Mouse (Mus musculus) heart, postnatal 4 days (tissue): ENCODE measurements around the gene Egln1. TPM values are rescaled to one million over a fixed set of nuclear protein-coding genes. Genes with fewer than 3 reads are reported as not detected.

Source experiments
- DNase-seq: peaks from one replicate; pipeline ENCODE4 v3.0.0; 2021
- total RNA-seq, 2 experiments: library from RNA; stranded (reverse); gene quantifications; 2 replicates each; pipeline ENCODE4 v1.2.3; 2021

Egln1 gene
- total RNA-seq: 100 to 1,000 TPM; 112 to 115 TPM

DNA sequence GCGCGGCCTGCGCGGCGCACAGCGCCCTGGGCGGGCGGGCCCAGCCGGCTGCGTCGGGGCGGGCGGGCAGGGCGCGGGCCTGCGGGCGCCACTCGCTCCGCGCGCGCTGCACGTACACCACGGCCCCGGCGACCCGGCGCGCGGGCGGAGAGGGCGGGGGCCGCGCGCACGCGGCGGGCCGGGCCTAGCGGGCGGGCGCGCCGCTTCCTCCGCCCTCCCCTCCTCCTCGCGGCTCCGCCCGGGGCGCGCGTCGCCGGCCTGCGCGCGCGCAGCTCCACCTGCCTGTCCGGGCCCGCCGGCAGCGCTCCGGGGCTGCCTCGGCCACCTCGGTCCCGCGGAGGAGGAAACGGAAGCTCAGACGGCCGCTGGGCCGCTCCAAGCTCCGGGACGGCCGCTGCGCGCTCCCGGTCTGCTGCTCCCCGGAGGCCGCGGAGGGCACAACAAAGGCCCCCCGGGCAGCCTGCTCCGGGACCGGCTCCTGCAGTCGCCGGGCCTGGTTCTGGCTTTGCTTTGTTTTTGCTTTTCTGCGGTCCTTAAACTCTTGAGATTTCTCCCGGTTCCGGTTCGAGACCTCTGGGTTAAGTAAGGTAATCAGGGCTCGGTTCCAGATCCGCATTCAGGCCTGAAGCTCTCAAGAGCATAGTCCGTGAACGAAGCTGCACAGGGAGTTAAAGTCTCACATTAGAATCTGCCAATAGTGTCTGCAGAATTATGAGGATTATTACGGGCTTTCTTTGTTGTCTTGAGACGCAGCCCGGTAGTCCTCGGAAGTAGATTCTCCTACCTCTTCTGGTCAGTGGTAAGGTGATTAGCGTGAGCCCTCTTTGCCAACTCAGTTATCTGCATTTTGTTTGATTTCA lies at the start of gene Egln1:
TSS of gene Egln1 (minus strand) at position 116 of the 860 bp plus-strand sequence.
- DNase-seq: peak; percentile 83

DNA sequence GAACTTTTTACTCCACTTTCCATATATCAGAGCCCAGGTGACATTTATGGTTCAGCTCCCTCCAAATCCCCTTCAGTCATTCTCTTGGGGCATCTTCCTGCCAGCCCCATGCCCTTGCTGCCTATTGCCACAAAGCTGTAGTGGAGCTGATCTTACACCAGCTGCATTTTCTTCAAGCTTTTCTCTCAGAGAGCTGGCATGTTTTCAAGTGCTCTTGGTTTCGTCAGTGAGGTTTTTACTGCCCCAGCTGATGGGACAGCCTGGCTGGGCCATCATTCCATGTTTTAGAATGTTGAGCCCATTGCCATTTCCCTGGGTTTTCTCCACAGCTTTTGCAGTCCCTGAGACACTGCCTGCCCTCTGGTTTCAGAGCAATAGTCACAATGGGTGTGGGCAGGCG lies 46.7 kb upstream of the Egln1 start:
- DNase-seq: no peak

DNA sequence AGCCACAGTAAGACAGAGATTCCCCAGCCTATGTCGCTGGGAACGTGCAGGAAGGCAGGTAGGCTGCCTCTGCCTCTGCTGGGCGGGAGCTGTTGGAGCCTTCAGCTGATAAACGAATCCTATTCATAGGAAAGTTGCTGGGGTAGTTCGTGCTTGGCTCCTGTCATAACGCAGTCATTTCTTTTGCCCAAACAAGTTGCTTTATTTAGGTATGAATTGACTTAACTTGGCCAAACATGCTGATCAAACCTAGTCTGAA lies 42.5 kb upstream of the Egln1 start:
- no peak for DNase-seq

DNA sequence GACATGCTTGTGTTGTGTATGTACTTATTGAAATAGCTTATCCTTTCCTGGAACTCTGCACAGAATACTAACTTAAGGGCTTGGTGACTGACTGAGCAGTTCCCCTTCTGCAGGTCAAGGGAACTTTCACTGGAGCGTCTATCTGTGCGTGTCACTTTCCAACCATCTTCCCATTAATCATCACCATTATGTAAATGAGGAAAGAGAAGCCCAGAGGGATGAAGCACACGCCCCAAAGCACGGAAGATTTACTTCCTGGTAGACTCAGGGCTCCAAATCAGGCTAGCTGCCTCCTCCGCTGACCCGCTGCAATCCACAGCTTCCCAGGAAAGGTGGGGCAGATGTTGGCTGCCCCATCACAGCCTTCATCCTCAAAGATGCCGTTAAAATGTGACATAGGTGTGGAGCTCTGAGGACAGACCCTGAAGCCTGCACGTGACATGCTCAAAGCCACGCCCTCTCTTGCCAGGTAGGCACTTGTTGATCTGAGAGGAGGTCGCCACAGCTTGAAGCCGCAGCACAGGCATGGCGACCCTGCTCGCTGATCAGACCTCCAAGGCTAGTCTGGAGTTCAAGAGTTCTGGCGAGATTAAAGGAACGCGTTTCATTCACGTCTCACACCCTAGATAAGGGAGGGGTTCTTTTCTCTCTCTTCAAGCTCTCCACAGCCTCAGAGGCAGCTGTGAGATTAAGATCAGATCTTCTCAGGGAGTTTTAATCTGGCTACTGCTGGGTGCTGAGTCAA lies 42.0 kb upstream of the Egln1 start:
- DNase-seq: no peak

DNA sequence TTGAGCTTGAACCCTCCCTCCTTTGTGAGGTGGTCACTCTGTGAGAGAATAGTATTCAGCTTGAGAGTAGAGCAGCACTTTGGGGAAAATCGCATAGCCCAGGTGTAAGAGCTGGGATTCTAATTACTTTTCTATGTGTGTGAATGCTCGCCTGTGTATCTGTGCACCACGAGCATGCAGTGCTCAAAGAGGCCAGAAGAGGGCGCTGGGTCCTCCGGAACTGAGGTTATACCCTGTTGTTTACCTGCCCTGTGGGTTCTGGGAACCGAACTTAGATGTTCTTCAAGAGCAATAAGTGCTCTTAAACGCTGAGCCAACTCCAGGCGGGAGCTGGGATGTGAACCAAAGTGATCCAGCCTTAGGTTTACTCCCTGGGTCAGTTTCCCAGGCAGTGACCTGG lies 31.7 kb upstream of the Egln1 start:
- DNase-seq: no peak

DNA sequence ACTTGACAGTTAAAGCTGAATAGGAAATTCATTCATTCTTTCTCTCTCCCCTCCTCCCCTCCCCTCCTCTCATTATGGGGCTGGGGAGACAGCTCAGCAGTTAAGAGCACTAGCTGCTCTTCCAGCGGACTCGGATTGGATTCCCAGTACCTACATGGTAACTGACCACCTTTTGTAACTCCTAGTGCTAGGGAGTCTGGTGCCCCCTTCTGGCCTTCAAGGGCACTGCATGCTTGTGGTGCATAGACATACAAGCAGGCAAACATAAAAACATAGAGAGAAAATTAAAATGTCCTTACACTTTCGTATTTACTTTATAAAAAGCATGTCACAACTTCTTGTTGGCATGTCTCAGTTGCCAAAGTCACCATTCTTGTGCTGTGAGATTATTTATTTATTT lies 30.9 kb upstream of the Egln1 start:
- no peak for DNase-seq

DNA sequence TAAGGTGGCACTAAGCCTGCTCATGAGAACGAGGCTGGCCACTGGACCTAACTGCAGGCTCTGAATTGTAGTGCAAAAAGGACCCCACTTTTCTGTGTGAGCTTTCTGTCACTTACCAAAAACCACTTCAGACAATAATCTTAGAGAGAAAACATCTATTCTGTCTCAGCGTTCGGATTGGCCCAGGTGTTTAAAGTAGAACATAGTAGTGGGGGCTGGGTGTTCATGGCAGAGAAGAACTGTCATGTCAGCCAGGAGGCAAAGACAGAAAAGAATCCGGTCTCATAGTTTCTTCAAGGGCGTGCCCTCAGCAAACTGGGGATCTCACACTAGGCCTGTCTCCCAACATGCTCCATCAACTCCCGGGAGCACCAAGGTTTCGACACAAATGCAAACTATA lies 28.9 kb upstream of the Egln1 start:
- no peak for DNase-seq

DNA sequence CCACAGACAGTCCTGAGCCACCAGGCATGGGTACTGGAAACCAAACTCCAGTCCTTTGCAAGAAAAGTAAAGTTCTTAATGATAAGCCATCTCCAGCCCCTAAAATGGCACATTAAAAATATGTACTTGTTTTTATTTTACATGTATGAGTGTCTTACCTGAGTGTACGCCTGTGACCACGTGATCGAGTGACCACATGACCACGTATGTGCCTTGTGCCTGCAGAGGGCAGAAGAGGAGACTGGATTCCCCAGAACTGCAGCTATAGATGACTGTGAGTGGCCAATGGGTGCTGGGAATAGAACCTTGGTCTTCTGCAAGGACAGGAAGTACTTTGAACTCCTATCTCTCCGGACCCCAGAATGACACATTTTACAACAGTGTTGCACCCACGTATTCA lies 27.1 kb upstream of the Egln1 start:
- DNase-seq: no peak

DNA sequence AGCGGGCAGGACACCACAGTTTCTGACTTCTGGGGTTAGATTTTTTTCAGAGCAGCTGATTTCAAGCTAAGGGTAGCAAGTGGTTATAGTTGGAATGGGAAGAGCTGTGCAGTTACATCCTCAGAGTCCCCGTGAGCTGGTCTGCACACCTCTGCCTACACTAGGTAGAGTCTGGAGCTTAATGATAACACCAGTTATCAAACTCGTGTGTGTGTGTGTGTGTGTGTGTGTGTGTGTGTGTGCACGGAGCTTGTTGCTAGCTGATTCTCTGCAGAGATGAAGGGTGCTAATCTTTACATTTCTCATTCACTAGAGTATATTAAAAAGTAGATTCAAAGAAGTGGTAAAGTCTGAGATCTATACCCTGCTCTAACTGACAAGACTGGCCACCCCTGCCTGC lies 25.1 kb upstream of the Egln1 start:
- no peak for DNase-seq

DNA sequence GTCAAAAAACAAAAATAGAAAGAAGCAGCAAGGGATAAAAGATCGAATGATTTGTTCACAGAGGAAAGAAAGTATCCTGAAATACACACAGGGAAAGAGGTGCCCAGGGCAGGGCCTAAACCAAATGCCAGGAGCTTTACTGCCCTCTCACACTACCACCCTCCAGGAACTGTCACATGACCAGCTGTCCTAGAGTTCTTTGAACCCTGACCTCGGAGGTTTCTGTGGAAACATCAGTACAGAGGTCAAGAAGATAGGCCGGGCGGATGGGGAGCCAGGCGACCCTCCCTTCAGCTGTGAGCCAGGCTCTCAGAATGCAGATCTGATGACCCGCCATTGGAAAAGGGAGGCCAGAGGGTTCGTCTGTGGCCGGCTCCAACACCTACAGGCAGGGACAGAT lies 24.1 kb upstream of the Egln1 start:
- DNase-seq: no peak

DNA sequence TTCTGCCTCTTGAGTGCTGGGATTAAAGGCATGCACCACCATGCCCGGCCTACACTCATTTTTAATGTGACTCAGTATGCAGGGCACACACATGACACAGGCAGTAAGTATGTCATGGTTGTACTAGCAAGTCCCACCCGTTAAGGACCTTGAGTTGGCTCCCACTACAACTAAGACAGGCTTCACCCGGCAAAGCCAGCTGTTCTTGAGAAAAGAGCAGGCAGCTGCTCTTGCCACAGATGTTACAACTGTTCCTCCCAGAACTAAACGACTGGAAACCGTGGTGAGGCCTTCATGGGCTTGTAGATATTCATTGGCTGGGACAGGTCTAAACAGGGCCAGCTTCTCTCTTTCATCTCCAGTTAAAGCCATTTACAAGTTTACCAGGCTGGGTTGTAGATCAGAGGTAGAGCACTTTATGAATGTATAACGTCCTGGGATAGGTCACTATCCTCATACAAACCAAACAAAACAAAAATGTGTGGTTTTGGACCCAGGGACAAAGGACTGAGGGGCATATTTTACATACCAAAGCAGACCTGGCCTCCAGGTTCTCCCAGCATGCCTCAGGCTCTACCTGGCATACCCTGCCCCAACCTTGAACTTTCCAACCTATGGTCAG lies 21.3 kb upstream of the Egln1 start:
- DNase-seq: no peak

DNA sequence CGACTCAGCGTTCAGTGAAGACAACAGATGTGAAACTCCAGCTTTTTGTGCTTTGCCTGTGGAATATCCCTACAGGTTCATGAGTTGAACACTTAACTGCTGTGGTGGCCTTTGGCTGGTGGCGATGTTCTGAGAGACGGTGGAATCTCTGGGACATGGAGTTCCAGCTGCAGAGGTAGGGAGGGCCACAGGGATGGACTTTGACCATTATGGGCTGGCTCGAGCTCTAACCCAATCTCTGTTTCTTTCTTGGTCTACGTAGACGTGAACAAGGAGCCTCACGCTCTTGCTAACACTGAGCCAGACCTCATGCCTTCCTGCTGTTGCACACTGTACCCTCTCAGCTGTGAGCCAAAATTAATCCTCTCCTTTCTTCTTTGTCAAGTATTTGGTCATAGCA lies 15.8 kb upstream of the Egln1 start:
- no peak for DNase-seq

DNA sequence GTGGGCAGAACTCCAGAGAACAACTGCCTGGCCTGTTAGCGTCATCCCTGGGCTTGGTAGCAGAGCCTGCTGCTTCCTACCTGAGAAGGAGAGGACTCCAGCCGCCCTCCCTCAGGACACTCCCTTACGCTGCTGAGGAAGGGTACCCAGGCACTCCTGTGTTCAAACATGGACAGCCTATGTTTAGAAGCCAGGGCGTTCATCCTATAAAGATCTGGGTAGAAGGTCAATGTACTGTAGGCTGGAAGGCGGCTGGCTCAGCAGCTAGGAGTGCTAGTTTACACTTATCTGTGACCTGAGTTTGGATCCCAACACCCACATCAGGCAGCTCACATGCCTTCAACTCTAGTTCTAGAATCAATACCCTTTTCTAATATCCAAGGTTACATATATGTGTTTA lies 14.1 kb upstream of the Egln1 start:
- no peak for DNase-seq

DNA sequence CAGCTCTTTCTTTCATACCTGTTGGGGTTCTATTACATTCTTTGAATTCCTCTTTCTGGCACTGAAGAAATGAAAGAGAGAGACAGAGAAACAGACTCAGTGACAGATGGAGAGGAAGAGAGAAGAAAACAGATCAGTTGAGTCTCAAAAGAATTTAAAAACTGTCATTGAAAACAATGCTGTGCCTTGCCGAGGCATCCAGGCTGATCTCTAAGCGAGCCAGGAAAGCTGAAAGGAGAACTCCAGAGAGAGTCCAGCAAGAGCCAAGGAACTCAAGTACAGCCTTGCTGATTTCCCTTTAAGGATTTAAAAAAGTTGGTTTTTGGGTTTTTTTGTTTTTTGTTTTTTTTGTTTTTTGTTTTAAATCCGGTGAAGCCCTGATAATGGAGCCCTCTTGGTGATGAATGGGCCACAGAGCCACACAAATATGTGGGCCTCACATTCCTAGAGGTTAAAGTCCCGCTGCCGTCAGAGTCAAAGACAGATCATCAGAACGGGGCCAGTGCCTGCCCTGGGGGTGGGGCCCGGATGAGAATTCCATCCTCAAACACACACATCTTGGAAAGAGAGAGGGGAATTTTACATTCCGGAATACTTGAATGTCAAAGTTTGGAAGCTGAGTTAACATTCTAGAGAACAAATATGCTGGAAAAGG lies 11.2 kb upstream of the Egln1 start:
- DNase-seq: no peak

DNA sequence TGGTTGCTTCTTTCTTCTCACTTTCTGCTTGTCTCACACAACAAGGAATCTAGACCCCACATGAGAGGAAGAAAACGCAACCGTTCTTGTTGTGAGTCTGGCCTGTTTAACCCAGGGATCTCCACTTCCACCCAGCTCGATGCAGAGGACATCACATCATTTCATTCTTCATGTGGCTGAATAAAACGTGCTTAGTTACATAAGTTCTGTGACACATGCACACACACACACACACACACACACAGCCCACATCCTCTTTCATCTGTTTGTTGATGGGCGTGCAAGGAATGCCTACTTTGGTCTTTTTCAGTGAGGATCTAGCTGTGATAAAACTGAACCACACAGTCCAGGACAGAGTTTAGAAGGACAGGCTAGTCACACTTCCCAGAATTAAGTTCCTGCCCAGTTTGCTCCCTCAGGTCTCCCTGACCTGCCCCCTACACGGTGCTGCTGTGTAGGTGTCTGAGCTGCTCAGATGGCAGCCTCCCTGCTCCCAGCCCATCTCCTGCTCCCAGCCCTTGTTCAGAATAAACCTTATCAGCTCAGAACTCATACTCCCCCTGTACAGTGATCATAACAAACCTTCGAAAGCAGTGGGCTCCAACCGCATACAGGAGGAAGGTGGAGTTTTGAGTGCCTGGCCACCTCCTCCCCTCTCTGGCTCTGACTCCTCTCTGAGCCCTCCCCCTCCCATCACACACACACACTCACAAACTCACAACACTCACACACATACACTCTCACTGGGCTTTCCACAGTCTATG lies 10.5 kb upstream of the Egln1 start:
- DNase-seq: no peak

DNA sequence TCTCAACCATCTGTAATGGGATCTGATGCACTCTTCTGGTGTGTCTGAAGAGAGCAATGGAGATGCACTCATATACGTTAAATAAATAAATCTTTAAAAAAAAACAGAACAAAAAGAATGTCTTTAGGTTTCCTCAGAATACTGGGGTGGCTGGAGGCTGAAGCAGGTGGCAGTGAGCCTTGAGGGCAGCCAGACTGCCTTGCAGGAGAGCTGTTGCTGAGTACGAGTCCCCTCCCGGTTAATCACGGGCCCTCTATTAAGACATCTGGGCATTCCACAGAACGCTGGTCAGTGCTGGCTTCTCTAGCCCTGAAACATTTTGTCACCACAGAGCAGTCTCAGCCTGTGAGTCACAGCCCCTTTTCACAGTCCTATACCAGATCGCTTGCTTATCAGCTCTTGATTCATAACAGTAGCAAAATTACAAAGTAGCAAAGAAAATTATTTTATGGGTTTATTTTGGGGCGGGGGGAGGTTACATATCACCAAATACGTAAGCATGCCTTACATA lies 5.5 kb upstream of the Egln1 start:
- DNase-seq: no peak

DNA sequence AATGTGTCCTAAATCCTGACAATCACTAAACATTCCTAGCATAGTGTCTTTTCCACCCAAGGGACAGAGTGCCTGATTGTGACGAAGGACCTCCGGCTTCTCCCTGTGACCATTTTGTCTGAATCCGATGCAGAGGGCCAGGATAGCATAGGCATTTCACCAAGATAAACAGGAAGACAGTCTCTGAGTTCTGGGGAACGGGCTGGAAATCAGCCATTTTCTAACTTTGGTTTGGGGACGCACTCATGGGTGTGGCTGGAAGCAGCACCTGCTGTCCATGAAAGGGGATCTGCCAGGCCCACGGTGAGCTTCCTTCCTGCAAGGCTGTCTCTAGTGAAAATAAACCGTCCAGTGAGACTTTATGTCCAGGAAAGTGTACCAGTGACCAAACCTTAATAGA lies 4.1 kb upstream of the Egln1 start:
- peak; percentile 42 for DNase-seq

DNA sequence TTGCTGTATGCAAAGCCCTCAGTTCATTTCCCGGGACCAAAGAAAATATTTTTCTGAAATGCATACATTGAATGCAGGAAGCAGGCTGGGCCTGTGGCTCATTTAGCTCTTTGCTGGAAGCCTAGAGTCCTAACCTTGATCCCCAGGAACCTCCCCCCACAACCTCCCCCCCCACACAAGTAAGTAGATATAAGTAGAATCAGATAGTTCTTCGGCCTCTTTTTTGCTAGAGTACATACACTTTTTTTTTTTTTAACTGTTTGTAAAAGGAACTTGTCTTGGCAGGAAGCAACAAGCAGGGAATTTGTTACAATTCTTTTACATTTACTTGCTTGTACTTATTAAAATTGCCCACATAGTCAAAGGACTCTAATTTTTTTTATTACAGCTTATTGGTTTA lies 1.7 kb upstream of the Egln1 start:
- DNase-seq: no peak

DNA sequence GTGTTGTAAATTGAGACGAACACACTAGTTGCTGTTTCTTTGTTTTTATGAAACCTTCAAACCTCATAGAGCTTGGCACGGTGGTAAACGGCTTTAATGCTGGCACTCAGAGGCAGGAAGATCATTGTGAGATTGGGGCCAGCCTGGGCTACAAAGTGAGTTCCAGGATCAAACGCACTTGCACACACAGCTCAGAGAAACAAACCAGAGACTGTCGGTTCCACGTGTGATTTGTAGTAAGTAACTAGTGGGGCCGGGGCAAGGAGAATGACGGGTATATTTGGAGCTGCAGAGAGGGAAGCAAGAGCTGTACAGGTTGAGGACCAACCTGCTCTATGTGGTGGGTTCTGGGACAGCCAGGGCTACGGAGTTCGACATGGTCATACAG lies 939 bp upstream of the Egln1 start:
- DNase-seq: no peak

DNA sequence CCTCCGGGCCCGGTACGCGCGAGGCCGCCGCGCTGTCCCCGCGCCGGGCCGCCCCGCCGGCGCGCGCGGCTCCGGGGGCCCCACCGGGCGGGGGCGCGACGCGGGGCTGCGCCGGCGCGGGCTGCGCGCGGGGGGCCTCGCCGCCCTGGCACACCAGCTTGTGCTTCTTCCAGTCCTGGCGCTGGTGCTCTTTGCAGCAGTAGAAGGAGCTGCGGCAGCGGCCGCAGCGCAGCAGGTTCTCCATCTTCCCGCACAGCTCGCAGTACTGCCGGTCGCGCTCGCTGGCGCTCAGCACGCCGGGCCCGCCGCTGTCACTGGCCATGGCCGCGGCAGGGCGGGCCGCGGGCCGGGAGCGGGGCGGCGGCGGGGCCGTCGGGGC lies 402 bp downstream of the Egln1 start:
- DNase-seq: peak; percentile 40

DNA sequence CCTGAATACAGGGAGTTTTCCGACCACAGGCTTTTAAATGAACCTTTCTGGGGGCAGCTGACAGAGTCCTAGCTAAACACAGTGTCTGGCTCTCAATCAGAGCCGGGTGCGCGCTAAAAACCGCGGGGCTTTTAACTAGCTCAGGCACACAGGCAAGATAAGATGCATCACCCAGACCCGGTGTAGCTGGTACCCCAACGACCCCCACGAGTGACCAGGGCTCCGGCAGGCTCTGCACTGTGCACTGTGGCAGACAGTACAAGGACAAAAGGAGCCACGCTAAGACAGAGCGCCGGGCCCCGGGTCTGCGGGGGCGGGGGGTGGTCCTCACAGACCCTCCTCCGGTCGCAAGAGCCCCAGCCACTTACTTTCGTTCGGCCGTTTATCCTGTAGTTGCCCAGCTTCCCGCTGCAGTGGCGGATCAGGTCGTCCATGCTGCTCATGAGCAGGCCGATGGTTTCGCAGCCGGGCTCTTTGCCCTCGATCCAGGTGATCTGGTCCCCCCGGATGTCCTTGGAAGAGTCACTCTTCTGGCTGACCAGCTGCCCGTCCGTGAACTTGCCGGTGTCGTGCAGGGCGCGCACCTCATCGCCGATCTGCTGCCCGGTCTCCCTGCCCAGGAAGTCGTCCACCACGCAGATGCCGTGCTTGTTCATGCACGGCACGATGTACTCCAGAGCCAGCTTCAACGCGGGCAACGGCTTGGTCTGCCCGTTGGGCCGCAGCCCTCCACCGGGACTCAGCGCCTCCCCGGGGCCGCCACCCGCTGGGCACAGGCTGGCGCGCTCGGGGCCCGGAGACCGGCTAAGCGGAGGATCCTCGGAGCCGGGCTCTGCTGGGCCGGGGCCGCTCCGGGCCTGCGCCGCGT lies 1.0 kb downstream of the Egln1 start:
- DNase-seq: peak; percentile 58
